Mouse (Mus musculus) T-helper 1 cell (primary cell): Measurements from ENCODE around the gene Rad51.

Experiments used
- in situ Hi-C: fragments of 300-600 bp; cut with MboI, MseI; formaldehyde crosslinking; loops from one replicate; pipeline ENCODE4 v1.15.1; 2025; ENCODE audit warnings: high pct_unique_total_duplicates

Gene Rad51

DNA sequence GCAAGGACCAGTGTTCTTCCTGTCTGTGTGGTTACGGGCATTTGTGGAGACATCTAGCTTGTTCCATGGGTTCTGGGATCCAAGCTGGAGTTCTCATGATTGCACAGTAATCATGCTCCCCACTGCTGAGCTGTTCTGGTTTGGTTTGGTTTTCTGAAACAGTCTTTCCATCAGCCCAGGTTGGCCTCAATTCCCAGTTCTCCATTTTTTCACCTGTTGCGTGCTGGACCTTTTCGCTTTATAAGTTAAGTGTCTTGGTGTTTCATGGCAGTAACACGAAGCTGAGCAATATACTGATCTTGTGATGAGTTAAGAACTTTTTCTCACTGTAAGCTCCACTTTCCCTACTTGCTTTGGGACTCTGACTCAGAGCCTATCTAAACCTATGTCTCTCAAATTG is 51.4 kb downstream of the Rad51 start:
- in situ Hi-C loops = no loop called here

DNA sequence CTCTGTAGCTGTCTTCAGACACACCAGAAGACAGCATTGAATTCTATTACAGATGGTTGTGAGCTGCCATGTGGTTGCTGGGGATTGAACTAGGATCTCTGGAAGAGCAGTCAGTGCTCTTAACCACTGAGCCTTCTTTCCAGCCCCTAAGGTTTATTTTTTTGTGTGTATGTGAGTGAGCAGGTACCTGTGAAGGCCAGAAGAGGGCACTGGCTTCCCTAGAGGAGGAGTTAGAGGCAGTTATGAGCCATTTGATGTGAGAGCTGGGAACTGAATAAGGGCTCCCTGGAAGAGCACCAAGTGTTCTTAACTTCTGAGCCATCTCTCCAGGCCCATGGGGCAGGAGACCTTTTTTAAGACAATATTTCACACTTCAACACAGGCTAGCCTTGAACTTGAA is 52.8 kb downstream of the Rad51 start:
- in situ Hi-C loops = no loop called here

DNA sequence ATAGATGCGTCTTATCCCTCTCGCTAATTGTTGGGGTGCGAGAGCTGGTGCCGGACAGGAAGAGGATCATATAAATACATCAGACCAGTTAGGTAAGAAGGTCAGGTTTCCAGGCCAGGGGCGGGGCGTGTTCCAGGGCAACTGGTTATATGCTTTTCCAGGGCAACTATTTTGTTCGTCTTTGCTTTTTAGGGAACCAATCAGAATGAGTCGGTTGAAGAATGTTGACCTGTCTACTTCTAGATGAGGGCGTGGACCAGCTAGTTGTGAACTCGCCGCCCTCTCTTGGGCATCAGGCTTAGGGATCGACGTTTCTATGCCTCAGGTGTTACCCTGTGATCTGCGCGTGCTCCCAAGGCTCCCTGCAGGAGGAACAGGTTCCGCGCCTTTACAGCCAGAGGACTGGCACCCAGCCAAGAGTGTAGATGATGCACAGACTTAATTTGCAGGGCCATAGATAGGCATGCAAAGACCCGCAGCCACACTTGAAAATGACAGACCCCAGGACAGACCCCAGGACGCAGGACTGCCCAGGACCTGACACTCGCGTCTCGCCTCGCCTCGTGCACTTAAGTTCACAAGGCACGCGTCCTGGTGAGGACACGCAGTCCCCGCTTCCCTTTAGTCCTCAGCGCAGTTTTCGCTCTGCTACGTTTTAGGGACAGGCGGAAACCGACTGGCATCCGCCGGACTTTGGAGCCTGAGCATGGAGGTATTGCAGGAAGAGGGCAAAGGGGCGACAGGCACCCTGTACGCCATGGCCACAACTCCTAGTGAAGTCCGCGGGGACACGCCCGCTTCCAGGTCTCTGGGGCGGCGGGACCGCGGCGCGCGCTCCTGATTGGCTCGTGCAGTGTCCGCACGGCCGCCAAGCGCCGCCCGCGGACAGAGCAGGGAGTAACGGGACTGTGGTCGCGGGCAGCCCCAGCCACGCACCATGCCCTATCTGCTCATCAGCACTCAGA is 54.6 kb downstream of the Rad51 start, which contains the start of gene Gchfr:
Gene Gchfr, plus strand, starts transcription at position 873 of the 965 bp plus-strand sequence.
- in situ Hi-C loops = no loop called here

DNA sequence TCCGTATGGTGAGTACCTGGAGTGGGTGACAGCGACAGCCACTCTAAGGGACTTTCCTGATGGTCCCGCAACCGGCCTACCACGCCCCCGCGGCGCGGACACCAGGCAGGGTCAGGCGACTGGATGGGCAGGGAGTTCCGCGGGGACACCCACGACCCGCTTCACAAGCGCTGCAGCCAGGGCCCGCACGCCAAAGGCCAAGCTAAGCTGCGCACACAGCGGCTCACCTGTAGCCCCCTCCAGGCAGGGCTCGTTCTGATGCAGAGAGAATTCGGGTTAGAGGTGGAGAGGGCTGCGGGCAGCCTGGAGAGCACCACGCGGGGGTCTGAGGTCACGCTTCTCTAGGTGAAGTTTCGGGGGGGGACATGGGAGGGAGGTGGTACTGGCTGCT is 55.3 kb downstream of the Rad51 start:
- in situ Hi-C loops = no loop called here

DNA sequence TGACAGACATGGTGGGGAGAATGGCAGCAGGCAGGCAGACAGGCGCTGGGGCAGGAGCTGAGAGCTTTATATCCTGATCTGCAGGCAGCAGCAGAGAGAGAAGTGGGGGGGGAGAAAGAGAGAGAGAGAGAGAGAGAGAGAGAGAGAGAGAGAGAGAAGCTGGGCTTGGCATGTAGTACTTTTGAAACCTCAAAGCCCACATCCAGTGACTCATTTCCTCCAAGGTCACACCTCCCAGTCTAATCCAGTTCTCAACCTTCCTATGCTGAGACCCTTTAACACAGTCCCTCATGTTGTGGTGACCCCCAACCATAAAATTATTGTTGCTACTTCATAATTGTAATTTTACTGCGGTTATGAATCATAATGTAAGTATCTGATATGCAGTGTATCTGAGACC is 57.7 kb downstream of the Rad51 start:
- in situ Hi-C loops = no loop called here

DNA sequence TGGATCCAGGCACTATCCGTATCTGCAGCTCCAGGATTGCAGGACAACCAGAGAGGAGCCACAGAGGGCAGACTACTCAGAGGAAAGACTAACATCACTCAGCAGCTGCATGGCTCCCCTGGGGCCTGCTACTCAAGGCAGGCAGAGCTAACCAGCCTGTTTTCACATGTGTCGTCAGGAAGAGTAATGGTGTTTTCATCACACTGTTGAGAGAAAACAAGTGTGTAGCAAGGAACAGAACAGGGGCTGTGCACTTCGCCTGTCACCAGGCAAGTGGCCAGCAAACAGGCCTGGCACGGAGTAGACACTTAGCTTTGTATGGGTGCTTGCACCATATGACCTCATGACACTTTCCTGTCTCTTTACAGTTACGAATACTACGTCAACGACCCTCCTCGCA is 59.0 kb downstream of the Rad51 start:
- in situ Hi-C loops = no loop called here

DNA sequence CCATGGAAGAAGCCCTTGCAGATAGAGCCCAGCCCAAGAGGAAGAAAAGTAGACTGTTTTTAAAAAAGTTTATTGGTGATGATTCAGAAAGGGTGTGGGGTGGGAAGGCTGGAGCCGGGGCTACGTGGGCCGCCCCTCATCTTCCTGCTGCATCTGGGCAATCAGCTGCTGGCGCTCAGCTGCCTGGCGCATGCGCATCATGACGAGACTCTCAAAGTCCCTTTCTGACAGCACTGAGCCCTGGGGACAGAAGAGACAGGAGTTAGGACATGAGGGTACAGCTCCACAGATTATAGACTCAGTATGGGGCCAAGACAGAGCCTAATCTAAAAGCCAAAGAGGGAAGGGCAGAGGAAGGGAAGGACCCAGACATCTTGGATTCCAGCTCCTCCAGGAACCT is 59.9 kb downstream of the Rad51 start:
- in situ Hi-C loops = no loop called here

DNA sequence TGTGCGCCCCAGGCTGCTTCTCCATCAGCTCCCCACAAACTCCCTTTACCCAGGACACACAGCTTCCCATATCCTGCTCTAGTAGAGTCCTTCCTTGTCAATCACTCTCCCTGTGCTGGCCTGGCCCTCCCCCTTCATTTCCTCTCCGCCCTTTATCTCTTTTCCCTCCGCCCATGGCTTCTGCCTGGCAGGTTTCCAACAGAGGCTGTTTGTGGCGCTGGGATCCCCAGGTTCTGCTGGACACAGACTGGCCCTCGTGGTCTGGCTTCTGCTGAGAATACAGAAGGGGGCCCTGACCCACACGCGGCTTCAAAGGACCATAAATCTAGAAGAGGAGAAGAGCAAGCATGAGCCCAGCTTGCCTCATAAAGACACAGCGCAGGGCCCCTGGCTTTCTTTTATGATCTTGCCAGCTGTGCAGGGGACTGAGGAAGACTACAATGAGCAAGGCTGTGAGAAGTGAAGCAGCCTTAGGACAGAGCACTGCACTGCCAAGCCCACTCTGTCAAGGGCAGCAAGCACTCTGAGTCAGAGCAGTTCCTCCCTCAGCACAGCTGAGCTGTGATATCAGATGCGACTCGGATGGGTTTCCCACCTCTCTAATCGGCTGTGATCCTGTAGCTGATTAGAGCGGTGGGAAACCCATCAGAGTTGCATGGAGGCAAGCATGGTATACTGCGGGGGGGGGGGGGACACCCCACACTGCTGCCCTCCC is 60.4 kb downstream of the Rad51 start:
- in situ Hi-C loops = no loop called here

DNA sequence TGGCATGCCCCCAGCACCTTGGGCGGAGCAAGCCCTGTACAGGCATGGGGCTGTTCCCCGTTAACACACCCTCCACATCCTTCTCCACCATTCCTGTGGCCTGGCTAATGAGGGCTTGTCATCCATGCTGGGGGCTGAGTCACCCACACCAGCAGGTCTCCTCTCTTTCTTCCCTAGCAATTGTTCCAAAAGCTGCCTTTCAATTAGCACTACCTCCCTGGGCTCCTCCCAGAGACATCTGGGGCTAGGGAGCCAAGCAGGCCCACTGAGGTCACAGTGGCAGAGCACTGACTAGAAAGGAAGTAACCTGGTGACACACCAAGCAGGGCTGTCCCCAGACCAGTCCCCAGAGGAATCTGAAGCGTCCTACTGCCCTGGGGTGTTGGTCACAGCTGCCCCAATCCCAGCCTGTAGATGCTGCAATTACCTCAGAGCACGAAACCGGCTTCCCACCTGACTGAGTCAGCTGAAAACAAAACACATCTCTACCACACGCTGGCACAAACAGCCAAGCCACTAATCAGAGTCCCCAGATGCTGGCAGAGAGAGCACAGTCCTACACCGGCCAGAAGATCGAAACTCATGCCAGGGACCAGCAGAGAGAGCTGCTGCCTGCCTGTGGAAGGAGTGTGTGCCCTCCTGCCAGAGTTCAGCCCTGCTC is 61.5 kb downstream of the Rad51 start, which contains the start of gene Gm14137:
Gene Gm14137, plus strand, starts transcription at position 519 of the 661 bp plus-strand sequence.
- in situ Hi-C loops = no loop called here

DNA sequence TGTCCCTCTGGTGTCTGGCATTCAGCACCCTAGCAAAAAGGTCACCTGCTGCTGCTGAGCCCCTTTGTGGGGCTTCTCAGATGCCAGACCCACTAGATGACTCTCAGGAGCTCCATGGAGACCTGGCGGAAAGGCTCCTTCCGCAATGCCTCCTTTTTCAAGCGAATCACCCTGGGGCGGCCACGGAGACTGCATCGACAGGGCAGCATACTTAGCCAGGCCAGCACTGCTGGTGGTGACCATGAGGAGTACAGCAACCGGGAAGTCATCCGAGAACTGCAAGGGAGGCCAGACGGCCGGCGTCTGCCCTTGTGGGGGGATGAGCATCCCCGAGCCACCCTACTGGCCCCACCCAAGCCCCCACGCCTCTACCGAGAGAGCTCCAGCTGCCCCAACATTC is 62.3 kb downstream of the Rad51 start:
- in situ Hi-C loops = no loop called here

DNA sequence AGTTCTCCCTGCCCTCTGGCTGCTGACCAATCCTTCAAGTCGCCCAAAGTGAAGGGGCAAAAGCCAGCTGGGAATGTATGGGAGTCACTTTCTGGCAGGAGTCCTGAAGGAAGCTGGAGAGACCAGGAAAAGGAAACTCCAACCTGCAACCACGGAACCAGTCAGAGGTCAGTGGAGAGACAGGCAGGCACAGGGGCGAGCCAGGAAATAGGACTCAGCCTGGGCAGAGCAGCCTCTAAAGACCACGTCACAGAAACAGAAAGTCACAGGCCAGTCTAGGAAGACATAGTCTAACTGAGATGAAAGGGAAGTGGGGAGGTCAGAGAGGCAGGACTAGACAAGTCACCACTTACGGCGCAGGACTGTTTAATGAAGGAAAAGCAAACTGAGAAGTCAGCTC is 63.0 kb downstream of the Rad51 start:
- in situ Hi-C loops = no loop called here

DNA sequence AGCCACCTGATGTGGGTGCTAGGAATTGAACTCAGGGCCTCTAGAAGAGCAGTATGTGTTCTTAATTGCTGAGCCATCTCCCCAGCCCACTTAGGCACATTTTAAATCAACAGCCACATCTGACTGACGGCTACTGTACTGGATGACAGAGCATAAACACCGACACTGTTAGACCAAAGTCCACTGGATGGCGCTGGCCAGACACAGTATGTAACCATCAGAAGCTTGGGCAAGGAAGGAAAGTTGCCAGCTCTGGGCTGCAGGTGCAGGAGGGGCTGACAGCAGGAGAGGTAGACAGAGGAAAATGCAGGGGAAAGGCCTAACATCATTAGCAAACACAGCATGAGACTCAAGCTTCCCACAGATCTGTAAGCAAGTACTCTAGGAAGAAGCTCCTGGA is 64.2 kb downstream of the Rad51 start:
- in situ Hi-C loops = no loop called here

DNA sequence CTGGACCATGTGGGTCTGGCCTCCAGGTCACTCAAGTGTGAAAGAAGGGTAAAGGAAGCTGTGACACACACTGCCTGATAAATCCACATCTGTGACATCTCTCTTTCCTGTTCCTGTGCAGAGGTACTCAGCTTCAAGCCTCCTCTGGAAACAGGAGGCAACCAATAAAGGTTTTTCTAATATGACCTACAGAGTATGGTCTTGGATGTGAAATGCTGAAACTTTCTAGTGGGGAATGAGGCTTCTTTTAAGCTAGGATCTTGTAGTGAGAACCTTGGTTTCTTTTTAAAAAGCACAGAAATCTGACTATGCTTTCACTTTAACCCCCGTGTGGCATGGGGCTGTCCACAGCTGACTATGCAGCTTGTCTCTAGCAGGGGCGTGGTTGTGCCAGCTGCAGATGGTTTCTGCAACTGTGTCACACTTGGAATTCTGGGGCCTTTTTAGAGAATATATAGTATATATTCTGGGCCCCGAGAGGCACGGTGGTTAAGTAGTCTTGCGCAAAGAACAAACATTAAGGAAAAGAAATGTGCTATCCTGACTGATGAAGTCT is 64.9 kb downstream of the Rad51 start:
- in situ Hi-C loops = no loop called here

DNA sequence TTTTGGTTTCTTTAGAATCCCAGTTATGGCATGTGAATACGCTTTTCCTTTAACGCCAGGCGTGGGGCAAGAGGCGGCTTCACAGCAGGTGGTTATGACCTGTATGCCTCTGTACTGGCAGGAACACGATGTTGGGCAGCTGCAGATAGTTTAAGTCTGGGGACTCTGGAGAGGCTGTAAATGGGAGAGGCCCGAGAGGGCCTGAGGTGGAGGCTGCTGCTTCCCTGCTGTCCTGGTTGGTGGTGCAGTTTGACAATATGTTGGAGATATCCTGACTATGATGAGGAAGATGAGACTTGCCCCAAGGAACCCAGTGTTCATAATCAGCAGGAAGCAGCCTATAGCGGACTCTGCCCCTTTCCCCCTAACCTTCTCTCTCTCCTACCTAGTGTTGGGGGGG is 70.3 kb downstream of the Rad51 start:
- in situ Hi-C loops = no loop called here

DNA sequence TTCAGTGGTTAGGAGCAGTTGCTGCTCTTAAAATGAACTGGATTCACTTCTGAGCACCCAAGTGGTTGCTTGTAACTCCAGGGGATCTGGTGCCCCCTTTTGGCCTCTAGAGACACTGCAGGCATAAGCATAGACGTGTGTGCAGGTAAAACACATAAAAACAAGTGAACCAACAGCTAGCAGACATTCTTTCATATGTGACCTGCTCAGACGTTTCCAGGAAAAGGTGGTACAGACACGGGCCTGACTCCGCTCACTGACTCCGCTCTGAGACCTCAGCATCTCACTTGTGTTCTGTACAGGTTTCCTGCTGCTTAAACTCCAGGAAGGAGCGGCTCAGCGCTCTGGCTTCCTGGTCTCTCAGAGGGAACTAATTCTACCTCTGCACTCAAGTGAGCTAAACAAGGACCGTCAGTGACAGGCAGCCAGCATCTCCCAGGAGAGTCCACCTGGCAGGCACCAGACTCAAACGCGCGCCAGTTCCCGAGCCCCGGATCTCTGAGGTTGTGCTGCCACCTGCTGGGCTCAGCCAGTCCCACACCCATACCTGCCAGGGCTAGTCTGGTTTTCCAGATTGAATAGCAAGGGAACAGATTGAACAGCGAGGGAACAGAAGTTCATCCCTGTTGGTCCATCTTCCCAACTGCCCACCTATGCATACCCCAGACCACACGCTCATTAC is 76.6 kb downstream of the Rad51 start:
- in situ Hi-C loops = loop anchor here (5.0 kb wide), 1 partner anchor 42 kb away; no protein-coding TSS in a partner anchor

DNA sequence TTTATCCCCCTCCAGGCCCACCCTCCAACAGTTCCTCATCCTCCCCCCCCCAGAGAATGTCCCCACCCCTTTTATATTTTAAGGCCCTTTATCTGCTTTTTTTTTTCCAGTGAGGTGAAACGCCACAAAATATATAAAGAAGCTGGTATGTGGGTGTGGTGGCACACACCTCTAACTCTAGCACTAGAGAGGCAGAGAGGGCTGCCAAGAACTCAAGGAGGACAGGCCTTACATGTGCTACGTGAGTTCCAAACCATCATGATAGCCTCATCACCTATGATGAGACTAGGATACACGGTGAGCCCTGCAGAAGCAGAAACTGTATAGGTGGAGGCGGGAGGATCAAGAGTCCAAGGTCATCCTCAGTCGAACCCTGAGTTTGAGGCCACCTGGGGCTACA is 78.4 kb downstream of the Rad51 start:
- in situ Hi-C loops = no loop called here

DNA sequence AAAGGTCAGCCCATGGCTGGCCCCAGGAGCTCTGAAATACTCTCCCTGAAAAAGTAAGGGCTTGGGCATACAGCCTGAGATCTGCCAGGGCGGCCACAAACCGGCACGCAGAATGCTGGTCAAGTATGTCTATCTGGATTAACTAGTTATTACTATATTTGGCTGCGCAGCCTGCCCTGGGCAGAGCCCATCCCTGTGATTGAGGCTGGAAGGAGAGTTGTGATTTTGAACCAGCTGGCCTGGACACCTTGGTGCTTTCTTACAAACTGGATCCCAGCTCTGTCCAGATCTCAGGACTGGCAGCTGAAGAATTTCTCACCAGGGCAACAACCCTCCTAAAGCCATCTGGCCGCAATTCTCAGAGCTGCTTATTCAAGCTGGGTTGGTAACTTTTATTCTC is 81.5 kb downstream of the Rad51 start:
- in situ Hi-C loops = no loop called here

DNA sequence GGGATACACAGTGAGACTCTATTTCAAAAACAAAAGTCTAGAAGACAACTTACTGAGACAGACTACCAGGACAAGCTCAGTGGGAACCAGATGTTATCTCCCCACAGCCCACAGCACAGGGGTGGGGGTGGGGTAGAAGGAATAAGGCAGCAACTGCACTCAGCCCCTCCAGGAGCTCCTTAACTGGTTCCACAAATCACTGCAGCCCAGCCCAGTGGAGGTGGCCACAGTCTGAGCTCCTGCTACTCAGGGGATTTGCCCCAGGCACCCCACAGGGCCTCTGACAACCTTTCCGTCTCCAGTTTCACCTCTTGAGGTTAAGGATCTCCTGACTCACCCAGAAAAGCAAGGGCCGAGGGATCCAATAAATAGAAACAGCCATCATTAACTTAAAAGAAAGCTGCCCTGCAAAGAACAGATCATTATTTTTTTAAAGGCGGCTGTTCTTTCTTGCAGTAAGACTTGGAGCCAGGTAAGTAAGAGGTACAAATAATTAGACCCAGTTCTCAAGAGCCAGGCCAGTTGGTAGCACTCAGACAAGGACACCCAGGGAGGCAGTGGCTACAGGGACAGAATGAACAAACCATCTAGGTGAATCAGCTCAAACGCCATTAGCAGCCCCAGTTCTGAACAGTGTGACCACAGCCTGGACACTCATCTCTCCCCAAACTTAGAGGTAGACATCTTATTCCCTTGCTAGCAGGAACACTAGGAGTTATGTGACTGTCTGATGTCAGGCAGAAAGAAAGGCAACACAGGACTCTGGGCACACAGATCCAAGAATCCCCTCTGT is 83.9 kb downstream of the Rad51 start:
- in situ Hi-C loops = no loop called here
